Mouse (Mus musculus) brain, embryonic 14.5 days (tissue): Measurements from ENCODE around the gene Zfpl1.

ENCODE experiments used
- CTCF ChIP-seq: fragments of 200-500 bp; IDR thresholded peaks from 2 replicates; pipeline ENCODE4 v1.5.1; 2012; ENCODE audit warnings: inconsistent platforms, mild to moderate bottlenecking, moderate library complexity, borderline replicate concordance; ENCODE audit not compliant: insufficient read depth, insufficient read length; ENCODE audit errors: extremely low read depth
- POLR2A ChIP-seq: fragments of 200-500 bp; IDR thresholded peaks from 2 replicates; pipeline ENCODE4 v1.6.1; 2012; ENCODE audit warnings: mild to moderate bottlenecking, inconsistent platforms, borderline replicate concordance; ENCODE audit not compliant: poor library complexity, insufficient read depth, insufficient read length, severe bottlenecking; ENCODE audit errors: extremely low read depth

DNA sequence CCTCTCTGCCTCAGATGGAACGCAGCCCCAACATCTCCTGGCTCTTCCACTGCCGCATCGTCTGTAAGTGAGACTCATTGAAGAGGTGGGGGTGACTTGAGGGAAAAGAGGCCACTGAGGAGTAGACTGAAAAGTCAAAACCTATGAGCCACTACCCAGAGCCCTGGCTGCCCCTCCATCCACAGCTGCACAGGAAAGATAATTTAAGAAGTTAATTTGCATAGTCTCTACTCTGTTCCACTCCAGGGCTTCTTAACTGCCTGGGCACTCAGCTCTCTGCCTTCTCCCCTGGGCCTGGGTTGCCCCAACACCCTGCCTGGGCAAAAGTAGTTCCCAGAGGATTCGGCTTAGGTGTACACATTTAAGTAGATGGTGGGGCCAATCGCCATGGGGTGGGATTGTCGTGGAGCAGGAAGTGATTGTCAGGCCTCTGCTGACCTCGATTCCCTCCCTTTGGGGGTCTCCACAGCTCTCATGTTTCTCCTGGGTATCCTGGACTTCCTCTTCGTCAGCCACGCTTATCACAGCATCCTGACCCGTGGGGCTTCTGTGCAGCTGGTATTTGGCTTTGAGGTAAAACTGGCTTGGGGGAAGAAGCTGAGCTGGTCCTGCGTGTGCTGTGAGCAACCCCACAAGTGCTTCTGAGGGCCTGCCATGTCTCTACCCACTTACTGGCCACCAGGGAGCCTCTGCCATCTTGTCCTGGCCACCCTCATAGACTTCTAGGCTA is 35.9 kb downstream of the Zfpl1 start:
- TF ChIP-seq CTCF, result no peak
- no peak for TF ChIP-seq POLR2A
